Mouse (Mus musculus): ENCODE data around the gene Mycl.

DNA sequence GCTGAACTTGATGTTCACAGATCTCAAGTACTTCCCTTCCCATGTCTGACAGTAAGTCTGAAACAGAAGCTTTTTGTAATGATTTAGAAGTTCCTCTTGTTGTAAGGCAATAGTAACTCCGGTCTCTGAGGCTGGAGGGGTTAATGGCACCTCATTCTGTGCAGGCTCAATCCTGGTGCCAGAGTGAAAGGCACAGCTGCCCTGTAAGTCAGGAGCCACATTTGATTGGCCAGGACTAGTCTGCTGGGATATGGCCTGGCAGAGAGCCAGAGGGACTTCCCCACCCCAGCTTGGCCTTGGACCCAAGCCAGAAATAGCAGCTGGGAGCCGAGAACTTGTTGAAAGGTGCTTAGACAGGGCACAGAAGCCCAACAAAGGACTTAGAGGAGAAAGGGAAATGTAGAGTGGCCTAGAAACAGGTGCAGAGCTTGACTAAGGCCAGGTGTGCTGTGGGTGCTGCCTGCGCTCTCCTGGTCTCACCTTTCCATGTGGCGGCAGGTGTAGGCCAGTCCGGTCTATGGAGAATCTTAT, 55.3 kb downstream of the Mycl start:
- no peak for TF ChIP-seq CTCF (IDR thresholded peaks at IDR 0.05; ENCODE audit: low read depth)
- TF ChIP-seq EP300 (IDR thresholded peaks at IDR 0.05; ENCODE audit: low read depth): no peak

All from liver, embryonic 14.5 days (tissue).